Mouse (Mus musculus): Measurements from ENCODE around the gene Fbxl2.

DNA sequence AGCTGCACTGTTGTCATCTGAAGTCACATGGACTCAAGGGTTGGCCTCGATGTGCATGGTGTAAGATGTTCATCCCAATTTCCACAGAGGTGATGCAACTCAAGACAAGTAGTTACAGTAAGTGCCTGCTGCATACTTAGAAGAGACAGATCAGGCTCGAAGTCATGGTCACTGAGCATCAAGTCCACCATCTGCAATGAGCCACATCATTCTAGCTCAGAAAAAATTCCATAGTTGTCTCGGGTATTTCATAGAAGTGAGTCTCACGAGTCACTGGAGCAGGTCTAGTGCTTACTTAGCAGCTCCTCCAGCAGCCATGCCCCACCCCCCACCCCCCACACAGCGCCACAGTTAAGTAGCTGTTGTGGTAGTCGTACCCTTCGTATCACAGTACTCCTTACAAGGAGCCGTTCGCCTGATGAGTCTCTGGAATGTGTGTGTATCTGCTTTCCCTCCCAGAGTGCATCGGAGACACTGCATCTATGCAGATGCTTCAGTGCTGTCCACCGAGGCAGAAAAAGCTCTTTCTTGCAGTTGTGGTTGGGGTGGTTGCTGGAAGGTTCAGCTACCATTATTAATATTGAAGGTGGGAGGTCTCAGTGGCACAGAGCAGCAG is 68.7 kb downstream of the Fbxl2 start:
- no peak for TF ChIP-seq POLR2A (IDR thresholded peaks at IDR 0.05; ENCODE audit: low read depth, low read length)
- TF ChIP-seq CTCF (IDR thresholded peaks at IDR 0.05; ENCODE audit: borderline replicate concordance, insufficient read depth, low read length), result no peak

Measured in embryonic fibroblast, embryonic 13.5 days (primary cell).